ENCODE assay signal across 8 mouse cellular contexts in genomic region chr4:43729794-43730550, GRCm38 (mm10). TPM values are rescaled to one million over a fixed set of nuclear protein-coding genes. Genes with fewer than 3 reads are reported as not detected.
A peak's percentile ranks its signal among the peaks of the same experiment; 100 is the strongest.
DNase-seq lines count a peak whose midpoint lies in the region; ATAC-seq and TF ChIP-seq lines count a peak whose summit lies in the region.

Gene Spaar (plus strand): TSS chr4:43730034.

- TF ChIP-seq POLR2A in MEL (IDR thresholded peaks at IDR 0.05; ENCODE audit: control insufficient read depth in 1 of 2, insufficient read depth in 1 of 2, low read depth in 1 of 2, low read length in 2 of 2, poor library complexity in 1 of 2): no peak

- H3K4me2 ChIP-seq in liver, postnatal 0 days (ENCODE audit: low read depth, low read length): no peak within 1 kb of the TSS

- 0 out of 4 replicates have a peak, but pooled peaks cover 0 to 2% of the 10 kb centered on the region in 2 experiments for H3K27me3 ChIP-seq in MEL (ENCODE audit: control insufficient read depth in 1 of 2, insufficient read depth in 2 of 2, low read length in 2 of 2)
- no peaks in the 10 kb centered on the region for H3K27me3 ChIP-seq in liver, postnatal 0 days (ENCODE audit: insufficient read depth, low read length)

- no peaks in the 10 kb centered on the region for H3K79me2 ChIP-seq in MEL (ENCODE audit: control insufficient read depth, insufficient read depth, low read length, poor library complexity)

- no peak within 1 kb of the TSS for H3K27ac ChIP-seq in MEL (ENCODE audit: control insufficient read depth, low read depth, low read length)
- peak within 1 kb of the TSS; percentile 70 for H3K27ac ChIP-seq in liver, postnatal 0 days (ENCODE audit: low read depth)

- H3K4me3 ChIP-seq in MEL (ENCODE audit: control insufficient read depth in 1 of 2, insufficient read depth in 1 of 2, low read depth in 2 of 2, low read length in 2 of 2): no peak within 1 kb of the TSS
- H3K4me3 ChIP-seq in liver, postnatal 0 days (ENCODE audit: low read depth, low read length): no peak within 1 kb of the TSS

- no peak for TF ChIP-seq RAD21 in MEL (IDR thresholded peaks at IDR 0.05; ENCODE audit: low read depth, low read length)

- no peak for TF ChIP-seq CTCF in MEL (IDR thresholded peaks at IDR 0.05 in 2 of 3, conservative IDR thresholded peaks at IDR 0.05 in 1 of 3; ENCODE audit: control insufficient read depth in 1 of 3, insufficient read depth in 1 of 3, low read depth in 2 of 3, low read length in 3 of 3, poor library complexity in 1 of 3, severe bottlenecking in 1 of 3)
- no peak for TF ChIP-seq CTCF in liver, postnatal 0 days (IDR thresholded peaks at IDR 0.05; ENCODE audit: low read depth)

- WGBS in liver, postnatal 0 days (ENCODE audit: insufficient replicate concordance): 28% methylated on average over 13 of the region's 14 CpGs

- no peak for TF ChIP-seq EP300 in MEL (IDR thresholded peaks at IDR 0.05; ENCODE audit: low read depth in 1 of 2, low read length in 2 of 2)
- TF ChIP-seq EP300 in liver, postnatal 0 days (IDR thresholded peaks at IDR 0.05; ENCODE audit: low read depth): no peak

- peak; percentile 17; the same call in 1 of the 2 replicates for ATAC-seq in liver, postnatal 0 days

- H3K36me3 ChIP-seq in MEL (ENCODE audit: control insufficient read depth in 1 of 2, insufficient read depth in 2 of 2, low read length in 2 of 2): no peaks in the 10 kb centered on the region
- no peaks in the 10 kb centered on the region for H3K36me3 ChIP-seq in liver, postnatal 0 days (replicated peaks; ENCODE audit: insufficient read depth, low read length)

- no peaks in the 10 kb centered on the region for H3K9me3 ChIP-seq in MEL (replicated peaks; ENCODE audit: insufficient read depth, low read length)
- H3K9me3 ChIP-seq in liver, postnatal 0 days (ENCODE audit: low read length): no peaks in the 10 kb centered on the region

- peak; percentile 56 for DNase-seq in MEL (ENCODE audit: low read depth, low spot score)
- peak; percentile 78 for DNase-seq in gastrocnemius, postnatal 25 days
- DNase-seq in kidney, adult 18-20 months: peak; percentile 64
- no peak for DNase-seq in liver, postnatal 0 days
- no peak for DNase-seq in ovary, postnatal 10 days (ENCODE audit: low spot score)
- no peak for DNase-seq in urinary bladder, postnatal 10 days (ENCODE audit: low spot score)
- DNase-seq in layer of hippocampus, postnatal 14 days (ENCODE audit: low spot score in 2 of 2): no peak
- DNase-seq in cerebellum, adult 9-11 months: no peak

- H3K9ac ChIP-seq in MEL (ENCODE audit: control insufficient read depth, low read depth, low read length, poor library complexity, severe bottlenecking): no peak within 1 kb of the TSS
- no peak within 1 kb of the TSS for H3K9ac ChIP-seq in liver, postnatal 0 days (replicated peaks)

- peaks cover 0 to 19% of the 10 kb centered on the region in 2 experiments; a peak in 2 of 4 replicates for H3K4me1 ChIP-seq in MEL (ENCODE audit: control insufficient read depth in 1 of 2, insufficient read depth in 2 of 2, low read length in 2 of 2)
- peaks cover 2% of the 10 kb centered on the region for H3K4me1 ChIP-seq in liver, postnatal 0 days (ENCODE audit: insufficient read depth)

TF ChIP-seq in MEL, 35 proteins besides CTCF, POLR2A, EP300 and RAD21:
- TF ChIP-seq MYC (IDR thresholded peaks at IDR 0.05; ENCODE audit: low read depth, low read length) (no peak), TAL1 (IDR thresholded peaks at IDR 0.05; ENCODE audit: low read length) (0 out of 2 replicates have a peak, but pooled peaks have one; percentile 11), ELF1 (IDR thresholded peaks at IDR 0.05; ENCODE audit: low read depth, low read length) (no peak), UBTF (IDR thresholded peaks at IDR 0.05; ENCODE audit: borderline replicate concordance, insufficient read depth, low read depth, low read length) (no peak)

RNA-seq across cellular contexts. Expression of gene Spaar, which starts in this region (rescaled TPM):
- total RNA-seq in MEL (2012; rRNA removed): not detected in 2 replicates
- not detected for polyA plus RNA-seq in MEL (2012; ENCODE audit: insufficient read depth in 1 of 2, insufficient read length in 2 of 2, low read depth in 1 of 2, low replicate concordance in 2 of 2, missing spikeins in 1 of 2)
- total RNA-seq in gastrocnemius, postnatal 25 days (2021): 1 to 10 TPM; 1.3 to 1.5 TPM
- polyA plus RNA-seq in liver, postnatal 0 days (2015; fragmentation: Nextera tagmentation; extraction: Ambion mirVana): 0.07 and 0.13 TPM in 2 replicates
- total RNA-seq in layer of hippocampus, postnatal 14 days (2021): under 1 TPM; 0.38 to 0.53 TPM

Comparison
In these comparisons a context has a peak if more than half of its experiments do, and no peak if none do; other contexts are left out.
1. Peak in DNase-seq in MEL; RNA of the gene not detected or under 1 TPM.
2. Peak in ATAC-seq and H3K27ac ChIP-seq in liver, postnatal 0 days; RNA of the gene not detected or under 1 TPM.
3. DNase-seq: peak in gastrocnemius, postnatal 25 days (single experiment) and kidney, adult 18-20 months (single experiment); none in liver, postnatal 0 days (single experiment), ovary, postnatal 10 days (single experiment), urinary bladder, postnatal 10 days (single experiment), layer of hippocampus, postnatal 14 days (0 of 2) and cerebellum, adult 9-11 months (single experiment).